Mouse (Mus musculus) urinary bladder, postnatal 10 days (tissue): ENCODE measurements around the gene Gpank1.
"Not testable (repeated sequence)": the region's sequence is repeated elsewhere in the genome, so short reads cannot be mapped to it uniquely, and the experiment has no call there.

ENCODE experiments used
- DNase-seq: peaks from one replicate; pipeline ENCODE4 v3.0.0; 2022; ENCODE audit warnings: low spot score

Gene Gpank1

DNA sequence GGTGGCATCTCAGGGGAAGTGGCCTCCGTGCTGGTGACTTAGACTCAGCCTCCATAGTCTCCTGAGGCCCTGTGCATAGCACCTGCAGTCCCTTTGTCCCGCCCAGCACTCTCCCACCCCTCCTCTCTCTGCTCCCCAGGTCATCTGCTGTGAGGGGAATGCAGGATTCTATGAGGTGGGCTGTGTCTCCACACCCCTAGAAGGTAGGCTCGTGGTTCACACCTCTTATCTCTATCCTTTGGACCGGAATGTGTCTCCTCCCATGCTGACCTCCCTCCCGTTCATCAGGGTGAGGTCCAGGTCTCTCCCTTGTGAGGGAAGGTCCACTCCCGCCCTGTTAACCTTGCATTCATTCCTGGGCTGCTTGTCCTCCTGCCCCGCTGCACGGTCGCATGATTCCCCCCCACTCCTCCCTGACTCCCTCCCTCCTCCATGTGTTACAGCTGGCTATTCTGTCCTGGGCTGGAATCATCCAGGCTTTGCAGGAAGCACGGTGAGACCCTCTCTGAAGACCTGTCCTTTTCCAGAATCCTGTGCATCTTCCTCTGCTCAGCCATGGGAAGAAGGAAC lies 21.0 kb upstream of the Gpank1 start:
- no peak for DNase-seq

DNA sequence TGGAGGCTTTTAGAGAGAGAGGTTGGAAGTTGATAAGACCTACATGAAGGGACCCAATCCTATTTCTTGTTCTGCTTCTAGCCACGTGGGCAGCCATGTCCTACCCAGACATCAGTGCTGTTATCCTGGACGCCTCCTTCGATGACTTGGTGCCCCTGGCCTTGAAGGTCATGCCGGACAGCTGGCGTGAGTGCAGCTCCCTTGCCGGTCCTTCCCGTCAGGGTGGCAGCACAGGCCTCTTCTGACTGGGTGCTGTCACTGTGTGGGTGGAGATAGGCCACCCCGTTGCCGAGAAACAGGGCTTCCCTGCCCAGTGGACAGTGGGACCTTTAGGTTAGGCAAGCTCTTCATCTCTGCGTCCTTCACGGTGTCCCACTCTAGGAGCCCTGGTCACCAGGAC lies 20.1 kb upstream of the Gpank1 start:
- no peak for DNase-seq

DNA sequence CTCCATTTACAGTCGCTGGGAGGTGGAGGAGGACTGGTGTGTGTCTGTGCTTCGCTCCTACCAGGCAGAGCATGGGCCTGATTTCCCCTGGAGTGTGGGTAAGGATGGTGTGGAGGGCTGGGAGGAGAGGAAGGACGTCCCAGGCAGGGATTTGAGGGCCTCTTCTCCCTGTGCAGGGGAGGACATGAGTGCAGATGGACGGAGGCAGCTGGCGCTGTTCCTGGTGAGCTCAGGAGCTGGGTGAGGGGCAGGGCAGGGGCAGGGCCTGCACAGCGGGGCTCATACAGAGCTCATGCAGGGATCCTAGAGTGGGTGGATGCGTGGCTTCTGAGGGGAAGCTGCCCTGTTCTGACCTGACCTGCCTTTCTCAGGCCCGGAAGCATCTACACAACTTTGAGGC lies 19.0 kb upstream of the Gpank1 start:
- no peak for DNase-seq

DNA sequence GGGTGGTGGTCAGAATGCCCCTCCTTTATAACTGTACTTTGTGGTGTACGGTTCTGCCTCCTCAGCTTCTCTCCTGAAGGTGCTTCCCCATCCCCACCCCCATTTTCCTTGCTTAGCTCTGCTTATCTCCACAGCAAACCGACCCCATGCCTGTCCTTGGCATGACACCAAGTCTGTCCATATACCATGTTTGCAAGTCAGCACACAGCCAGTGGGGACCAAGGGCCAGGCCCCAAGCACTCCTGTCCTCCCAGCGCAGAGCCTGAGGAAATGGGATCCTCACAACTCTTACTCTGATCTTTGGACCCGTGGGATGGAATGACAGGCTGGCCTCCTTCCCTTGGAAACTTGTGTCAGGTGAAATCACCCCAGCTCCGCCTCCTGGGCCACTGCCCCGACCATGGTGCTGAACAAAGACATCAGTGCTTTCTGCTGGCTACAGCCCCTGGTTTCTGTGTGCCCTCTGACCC lies 18.0 kb upstream of the Gpank1 start:
- DNase-seq: no peak

DNA sequence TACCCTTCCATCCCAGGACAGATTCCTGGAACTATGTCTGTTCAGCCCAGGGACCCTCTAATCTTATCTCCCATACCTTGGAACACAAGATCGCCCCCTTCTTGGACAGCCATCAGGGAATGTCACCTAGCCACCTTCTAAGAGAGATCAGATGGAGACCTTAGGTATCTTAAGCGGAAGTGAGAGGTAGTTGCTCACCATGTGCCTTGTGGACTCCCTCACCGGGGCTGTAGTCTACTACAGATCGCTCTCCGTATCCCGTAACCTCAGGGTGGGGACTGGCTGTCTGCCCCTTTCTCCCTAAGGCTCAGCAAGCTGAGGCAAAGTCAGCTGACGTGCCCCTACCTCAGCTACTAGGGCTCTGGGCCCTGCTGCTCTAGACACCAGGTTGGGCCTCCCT lies 17.2 kb upstream of the Gpank1 start:
- no peak for DNase-seq

DNA sequence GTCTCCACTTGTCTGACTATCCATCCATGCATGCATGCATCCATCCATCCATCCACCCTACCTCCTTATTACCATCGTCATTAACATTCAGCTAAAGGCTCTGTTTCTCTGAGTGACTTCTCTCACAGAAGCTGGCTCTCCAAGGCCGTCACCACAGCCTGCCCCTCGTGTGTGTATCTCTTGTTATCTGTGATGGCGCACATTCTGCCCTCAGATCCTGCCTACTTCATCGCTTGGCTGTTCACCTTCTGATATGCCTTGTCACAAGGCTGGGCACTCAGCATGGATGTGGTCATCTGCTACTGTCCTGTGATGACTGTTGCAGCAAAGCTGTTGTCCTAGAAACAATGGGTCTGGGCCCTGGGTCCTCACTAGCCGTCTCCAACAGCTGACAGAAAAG lies 16.5 kb upstream of the Gpank1 start:
- no peak for DNase-seq

DNA sequence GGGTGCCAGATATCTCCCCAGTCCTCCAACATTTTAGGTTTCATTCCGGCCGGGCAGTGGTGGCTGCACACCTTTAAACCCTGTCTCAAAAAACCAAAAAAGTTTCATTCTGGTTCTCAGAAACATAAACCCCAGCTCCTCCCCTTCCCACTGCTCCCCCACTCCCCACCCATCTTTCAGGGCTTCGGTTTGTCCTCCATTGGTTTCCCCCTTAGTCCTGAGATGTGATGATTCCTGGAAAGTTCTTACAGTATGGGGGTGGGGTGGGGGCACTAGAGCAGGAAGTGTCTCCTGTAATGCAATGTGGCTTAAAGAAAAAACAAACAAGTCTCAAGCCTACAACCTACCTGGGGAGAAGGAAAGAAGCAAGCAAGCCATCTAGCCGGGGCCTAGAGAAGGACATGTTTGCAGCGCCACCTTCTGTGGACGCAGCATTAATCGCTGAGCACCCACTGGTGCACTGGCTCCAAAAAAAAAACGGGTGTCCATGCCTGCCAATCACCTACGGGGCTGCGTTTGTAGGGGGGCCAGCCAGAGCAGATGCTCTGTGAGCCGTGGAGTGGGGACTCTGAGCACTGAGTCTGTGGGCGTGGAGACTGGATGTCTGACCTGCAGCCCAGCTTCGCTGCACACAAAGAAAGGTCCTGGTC lies 15.4 kb upstream of the Gpank1 start:
- no peak for DNase-seq

DNA sequence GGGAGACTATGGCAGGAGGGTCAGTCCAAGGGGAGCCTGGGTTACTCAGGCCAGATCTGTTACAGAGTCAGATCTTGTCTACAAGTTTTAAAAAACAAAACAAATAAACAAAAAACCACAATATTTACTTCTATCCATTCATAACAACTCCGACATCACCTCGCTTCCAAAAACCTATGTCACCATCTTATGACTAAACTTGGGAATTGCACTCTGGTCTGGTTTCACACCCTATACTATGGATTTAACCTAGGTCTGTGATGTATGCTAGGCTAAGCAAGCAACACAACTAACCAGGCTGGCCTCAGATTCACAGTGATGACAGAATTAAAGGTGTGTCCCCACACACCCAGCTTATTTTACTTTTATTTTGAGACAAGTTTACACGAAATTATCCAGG lies 14.7 kb upstream of the Gpank1 start:
- DNase-seq: no peak

DNA sequence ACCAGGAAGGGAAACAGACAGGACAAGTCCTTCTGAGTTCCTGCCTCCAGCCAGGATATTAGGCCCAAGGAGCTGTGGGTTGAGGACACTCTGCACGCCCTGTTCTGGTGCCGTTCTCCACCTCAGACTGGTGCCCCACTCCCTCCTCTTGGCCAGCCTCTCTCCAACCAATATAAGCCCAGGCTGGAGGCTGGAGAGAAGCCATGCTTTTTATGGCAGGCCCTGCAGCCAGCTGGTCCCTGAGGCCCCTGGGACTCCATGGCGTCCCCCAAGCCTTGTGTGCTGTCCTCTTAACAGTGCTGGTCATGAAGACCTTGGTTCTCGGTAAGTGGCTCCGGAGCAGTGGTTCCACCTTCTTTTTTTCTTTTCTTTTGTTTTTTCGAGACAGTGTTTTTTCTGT lies 13.2 kb upstream of the Gpank1 start, which contains the start of gene Ly6g5c:
TSS of gene Ly6g5c (plus strand) at position 183 of the 400 bp plus-strand sequence.
- DNase-seq: no peak

DNA sequence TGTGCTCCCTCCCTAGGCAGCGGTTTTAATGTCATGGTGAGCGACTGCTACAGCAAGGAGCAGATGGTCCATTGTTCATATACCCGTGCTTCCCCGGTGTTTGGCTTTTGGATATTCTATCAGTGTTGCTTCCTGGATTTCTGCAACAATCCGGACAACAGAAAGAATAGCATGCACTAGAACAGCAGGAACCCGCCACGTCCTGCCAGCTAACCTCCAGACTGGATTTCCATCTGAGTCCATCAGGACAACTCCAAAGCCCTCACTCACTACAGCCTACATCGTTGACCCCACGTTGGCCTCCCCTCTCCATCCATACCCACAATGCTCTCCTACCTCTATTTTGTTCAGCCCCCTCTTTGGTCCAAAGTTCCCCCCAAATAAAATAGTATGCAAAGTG lies 9.5 kb upstream of the Gpank1 start:
- no peak for DNase-seq

DNA sequence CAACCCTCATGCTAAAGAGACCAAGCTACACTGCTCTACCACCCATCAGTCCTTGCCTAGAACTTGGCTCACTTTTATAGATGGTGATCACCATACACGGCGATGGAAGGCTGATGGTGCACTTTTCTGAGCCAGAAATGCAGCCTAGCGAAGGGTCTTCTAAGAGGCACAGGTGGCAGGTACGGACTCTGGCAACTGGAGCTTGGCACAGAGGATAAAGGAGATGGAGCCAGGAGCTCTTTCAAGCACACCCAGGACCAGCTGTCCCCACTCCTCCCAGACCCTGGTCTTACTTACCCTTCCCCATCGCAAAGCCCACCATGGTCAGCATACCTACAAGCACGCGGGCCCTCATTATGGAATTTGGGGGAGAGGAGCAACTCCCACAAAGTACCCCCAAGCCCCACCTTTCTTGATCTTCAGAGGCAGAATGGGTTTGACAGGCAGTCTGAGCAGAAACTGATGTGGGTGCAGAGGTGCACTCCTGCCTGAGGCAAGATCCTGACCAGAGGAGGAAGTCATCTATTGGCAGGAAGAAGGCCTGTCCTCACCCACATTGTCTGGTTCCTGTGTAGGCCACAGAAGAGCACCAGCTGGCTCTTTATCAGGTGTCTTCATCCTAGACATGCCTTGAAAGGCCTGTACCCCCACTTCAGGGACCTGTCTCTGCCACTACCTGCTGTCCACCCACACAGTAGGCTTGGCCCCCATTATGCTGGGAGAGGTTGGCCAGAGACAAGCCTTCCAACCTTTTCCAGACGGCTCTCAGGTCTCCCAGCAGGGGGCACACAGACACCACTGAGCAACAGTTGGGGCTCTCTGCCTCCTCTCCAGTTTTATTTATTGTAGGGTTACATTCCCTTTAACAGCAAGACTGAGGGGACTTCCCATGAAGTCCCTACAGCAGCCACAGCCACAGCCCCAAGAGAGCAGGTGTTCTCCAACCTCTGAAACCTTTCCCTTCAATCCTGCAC lies 5.9 kb upstream of the Gpank1 start, which contains the start of gene Ly6g5b:
TSS of gene Ly6g5b (minus strand) at position 383 of the 974 bp plus-strand sequence.
- DNase-seq: no peak

DNA sequence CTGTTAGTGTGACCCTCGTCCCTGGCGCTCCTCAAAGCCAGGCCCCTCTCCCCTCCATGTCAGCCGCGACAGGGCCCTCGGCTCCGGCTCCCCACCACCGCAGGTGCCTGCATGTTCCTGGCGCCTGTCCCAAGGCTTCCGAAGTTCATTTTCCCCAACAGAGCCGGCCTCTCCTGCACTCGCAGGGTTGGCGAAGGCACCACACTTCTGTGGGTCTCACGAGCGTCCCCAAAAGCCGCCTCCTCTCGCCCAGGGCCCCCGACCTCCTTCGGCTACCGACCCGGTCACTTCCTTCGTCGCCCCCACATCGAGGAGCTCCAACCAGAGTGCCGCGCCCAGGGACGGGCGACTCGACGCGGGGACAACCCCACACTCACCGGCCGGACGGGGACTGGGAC lies 511 bp upstream of the Gpank1 start:
- no peak for DNase-seq

DNA sequence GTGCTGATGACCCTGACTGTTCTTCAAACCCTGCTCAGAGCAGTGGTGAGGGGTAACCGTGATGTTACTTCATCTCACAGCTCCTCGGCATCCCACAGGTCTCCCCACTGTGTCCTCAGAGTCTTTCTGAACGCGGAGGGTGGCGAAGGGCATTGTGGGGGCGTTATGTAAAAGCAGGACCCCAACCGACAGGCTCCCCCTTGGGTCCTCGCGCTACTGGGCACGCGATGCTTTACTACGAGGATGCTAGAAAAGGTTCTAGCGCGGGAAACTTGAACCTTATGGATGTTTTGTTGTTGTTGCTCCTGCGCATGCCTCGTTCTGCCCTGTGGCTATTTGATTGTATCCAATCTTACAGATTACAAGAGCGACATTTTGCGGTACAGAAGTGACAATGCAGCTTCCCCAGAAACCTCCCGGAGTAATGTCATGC lies 632 bp downstream of the Gpank1 start, which contains the start of gene Csnk2b:
TSS of gene Csnk2b (minus strand) at position 183 of the 433 bp plus-strand sequence.
- DNase-seq: no peak

DNA sequence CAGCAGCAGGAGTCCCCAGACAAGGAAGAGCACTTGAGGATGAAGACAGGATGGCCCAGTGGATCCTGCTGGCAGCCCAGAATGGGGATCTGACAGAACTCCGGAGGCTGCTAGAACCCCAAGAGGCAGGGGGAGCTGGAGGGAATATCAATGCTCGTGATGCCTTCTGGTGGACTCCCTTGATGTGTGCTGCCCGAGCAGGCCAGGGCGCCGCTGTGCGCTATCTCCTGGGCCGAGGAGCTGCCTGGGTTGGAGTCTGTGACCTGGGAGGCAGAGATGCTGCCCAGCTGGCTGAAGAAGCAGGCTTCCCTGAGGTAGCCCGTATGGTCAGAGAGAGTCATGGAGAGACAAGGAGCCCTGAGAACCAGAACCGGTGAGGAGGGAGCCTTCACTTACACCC lies 2.0 kb downstream of the Gpank1 start:
- DNase-seq: not testable (repeated sequence)

DNA sequence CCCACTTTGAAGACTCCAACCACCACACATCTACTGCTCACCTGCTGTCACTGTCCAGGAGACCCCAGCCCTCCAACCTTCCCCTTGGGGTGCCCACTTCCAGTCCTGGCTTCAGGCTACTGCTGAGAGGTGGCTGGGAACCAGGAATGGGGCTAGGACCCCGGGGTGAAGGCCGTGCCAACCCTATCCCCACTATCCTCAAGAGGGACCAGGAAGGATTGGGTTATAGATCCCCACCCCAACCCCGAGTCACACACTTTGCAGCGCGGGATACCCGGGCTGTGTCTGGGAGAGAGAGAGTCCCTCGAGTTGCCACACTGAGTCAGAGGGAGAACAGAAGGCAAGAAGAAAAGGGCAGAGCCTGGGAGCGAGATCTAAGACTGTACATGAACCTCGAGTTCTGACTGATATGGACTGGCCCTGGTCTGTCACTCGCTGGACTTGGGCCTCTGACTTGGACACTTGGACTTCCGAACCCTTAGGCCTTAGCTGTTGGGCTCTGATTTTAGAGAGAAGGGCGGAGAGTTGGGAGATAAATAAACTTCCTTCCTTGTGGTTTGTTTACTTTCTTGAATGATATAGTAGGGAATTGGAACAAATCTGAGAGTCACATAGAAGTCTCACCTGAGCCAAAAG lies 3.1 kb downstream of the Gpank1 start:
- not testable (repeated sequence) for DNase-seq

DNA sequence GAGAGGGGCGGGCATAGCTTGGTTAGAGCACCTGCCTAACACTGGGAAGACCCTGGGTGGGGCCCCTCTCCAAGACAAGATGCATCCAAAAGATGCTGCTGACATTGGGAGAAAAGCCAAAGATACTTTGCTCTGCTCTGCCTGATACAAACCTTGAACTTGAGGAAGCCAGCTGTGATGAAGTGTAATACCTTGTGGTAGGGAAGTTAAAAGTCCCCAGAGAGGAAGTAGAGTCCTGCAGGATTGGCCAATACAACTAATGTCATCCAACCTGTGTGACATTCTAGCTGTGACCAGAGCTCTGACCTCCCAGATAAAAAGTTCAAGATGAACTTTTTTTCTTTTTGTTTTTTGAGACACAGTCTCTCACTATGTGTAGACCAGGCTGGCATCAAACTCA lies 3.8 kb downstream of the Gpank1 start:
- no peak for DNase-seq

DNA sequence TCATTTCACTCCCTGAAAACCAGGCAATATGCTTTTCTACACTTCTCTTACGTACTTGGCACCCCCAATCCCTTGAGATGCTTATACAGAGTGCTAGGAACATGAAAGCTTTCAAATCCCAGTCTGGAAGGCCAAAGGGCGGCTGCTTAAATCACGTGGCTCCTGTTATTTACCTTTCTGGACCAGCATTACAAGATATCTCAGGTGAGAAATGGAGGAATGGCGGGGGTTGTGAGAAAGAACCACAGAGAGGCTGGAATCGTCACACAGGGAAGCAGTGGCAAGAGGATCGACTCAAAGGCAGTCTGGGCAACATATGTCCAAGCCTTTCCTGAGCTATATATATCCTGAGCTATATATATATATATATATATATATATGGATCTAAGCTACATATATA lies 4.3 kb downstream of the Gpank1 start:
- DNase-seq: no peak

DNA sequence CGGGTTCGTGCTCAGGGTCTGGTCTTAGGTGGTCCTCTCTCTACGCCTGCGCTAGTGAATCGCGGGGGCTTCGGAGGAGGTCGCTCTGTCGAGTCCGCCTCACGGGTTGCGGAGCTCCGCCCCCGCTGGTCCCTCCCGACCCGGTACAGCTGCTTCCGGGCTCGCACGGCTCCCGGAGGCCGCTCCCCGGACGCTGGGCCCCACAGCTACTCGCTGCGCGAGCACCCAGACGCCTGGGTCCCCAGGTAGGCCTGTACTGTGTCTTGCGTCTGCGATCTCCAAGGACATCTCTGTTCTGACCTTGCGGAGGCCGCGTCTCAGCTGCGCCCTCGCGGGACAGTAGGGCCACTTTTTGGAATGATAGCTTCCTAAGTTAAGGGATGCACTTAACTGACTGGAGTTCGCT lies 5.0 kb downstream of the Gpank1 start, which contains the start of gene D17H6S53E:
TSS of gene D17H6S53E (plus strand) at position 168 of the 406 bp plus-strand sequence.
- DNase-seq: no peak

DNA sequence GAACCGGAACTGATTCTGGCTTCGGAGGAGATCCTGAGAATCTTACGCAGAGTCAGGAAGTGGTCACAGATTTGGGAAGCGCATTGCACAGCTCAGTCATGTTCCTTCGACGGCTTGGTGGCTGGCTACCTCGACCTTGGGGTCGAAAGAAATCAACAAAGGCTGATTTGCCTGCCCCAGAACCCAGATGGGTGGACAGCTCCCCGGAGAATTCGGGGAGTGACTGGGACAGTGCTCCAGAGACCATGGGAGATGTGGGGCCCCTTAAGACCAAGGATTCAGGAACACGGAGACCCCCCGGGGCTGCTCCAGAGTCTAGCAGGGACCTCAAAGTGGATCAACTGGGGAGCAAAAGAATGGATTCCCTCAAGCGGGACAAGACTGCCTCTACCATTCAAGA lies 5.8 kb downstream of the Gpank1 start:
- DNase-seq: no peak

DNA sequence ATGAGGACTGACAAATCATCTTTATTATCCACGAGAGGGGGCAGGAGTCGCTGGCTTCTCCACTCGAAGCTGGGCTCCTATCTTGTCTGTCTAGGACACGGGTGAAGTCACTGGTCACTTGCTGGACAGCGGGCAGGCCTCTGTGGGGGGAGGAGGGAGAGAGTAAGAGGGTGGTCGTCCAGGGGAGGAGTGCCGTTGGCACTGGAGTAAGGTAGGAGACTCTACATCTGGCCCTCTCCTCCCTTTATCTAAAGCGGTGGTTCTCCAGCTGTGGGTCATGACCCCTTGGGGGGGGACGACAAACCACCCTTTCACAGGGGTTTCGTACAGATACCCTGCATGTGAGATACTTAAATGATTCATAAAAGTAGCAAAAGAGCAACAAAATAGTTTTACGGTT lies 7.7 kb downstream of the Gpank1 start:
- DNase-seq: no peak

DNA sequence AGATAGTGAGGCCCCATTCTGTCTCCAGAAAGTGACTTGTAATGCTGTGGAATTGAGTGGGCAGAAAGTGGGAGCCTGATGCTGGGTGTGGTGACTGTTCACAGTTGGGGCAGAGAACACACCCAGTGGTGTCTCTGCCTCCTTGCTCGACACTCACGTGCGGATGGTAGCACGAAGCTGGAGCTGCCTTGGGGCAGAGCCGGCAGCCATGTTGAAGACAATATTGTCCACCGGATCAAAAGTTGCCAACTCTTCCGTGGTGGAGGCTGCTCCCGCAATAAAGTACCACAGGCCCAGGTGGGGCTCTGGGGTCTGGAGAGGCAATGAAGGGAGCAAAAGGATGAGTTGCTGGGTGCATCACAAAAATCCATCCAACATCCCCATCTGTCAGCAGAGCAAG lies 9.8 kb downstream of the Gpank1 start:
- no peak for DNase-seq
